In the genomic region with DNA sequence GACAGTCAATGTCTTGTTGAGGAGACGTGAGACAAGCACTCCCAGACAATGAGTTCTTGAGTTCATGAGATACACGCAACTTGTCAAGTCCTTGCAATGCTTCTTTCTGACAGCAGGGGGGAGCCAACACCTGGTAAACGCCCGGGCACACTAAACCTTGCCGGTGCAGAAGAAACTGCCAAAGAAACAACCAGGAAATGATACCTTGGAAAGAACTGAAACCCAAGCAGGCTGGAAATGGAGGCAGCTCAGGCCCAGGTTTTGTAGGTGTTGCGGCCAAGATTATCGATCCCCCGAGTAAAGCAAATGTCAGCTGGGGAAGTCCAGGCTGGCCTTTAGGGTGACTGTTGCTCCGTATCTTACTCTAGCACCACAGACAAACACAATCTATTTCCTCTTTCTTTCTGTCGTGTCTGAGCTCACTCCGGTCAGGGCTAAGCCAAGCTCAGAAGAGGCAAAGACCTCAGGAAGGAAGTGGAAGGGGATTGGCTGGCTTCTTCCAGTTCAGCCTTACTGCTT, we compare ENCODE assay signal across 8 mouse cellular contexts. TPM values are rescaled to one million over a fixed set of nuclear protein-coding genes. Genes with fewer than 3 reads are reported as not detected.
DNase-seq lines count a peak whose midpoint lies in the region; ATAC-seq and TF ChIP-seq lines count a peak whose summit lies in the region.

No protein-coding gene starts in this region.

- WGBS in intestine, embryonic 14.5 days, result 28% methylated on average over 11 of the region's 11 CpGs
- WGBS in midbrain, embryonic 10.5 days, result 42% methylated on average over 11 of the region's 11 CpGs

- DNase-seq in adrenal gland, adult (ENCODE audit: inconsistent age in 2 of 2, low spot score in 1 of 2), result peak; percentile 66 to 92
- DNase-seq in gastrocnemius, postnatal 10 days, result peak; percentile 80
- DNase-seq in intestine, embryonic 14.5 days (ENCODE audit: low spot score), result peak; percentile 84
- peak; percentile 60 to 77 for DNase-seq in left cerebral cortex, postnatal 36 days (ENCODE audit: low spot score in 2 of 2)
- peak; percentile 65 for DNase-seq in midbrain, embryonic 10.5 days (ENCODE audit: low spot score)
- peak; percentile 41 to 53 for DNase-seq in right cerebral cortex, postnatal 36 days (ENCODE audit: low spot score in 2 of 2)
- peak; percentile 77 for DNase-seq in yolk sac, embryonic 10.5 days (ENCODE audit: low spot score)

- H3K4me3 ChIP-seq in cortical plate, adult 2 months (ENCODE audit: insufficient read depth, low read length), result no peak overlapping the region
- H3K4me3 ChIP-seq in intestine, embryonic 14.5 days (ENCODE audit: low read depth, low read length), result peak overlapping the region; percentile 8; the same call in 1 of the 2 replicates
- no peak overlapping the region for H3K4me3 ChIP-seq in midbrain, embryonic 10.5 days

- no peaks in the 10 kb centered on the region for H3K4me1 ChIP-seq in cortical plate, adult 2 months (ENCODE audit: control insufficient read depth, insufficient read depth, low read length)
- peaks cover 3% of the 10 kb centered on the region; the same call in 1 of the 2 replicates for H3K4me1 ChIP-seq in intestine, embryonic 14.5 days (replicated peaks; ENCODE audit: control insufficient read depth, insufficient read depth, low read length)
- peaks cover 9% of the 10 kb centered on the region; the same call in 1 of the 2 replicates for H3K4me1 ChIP-seq in midbrain, embryonic 10.5 days

- H3K4me2 ChIP-seq in intestine, embryonic 14.5 days (ENCODE audit: low read length), result peak overlapping the region; percentile 38

- no peaks in the 10 kb centered on the region for H3K36me3 ChIP-seq in intestine, embryonic 14.5 days (ENCODE audit: control insufficient read depth, insufficient read depth, low read length)
- no peaks in the 10 kb centered on the region for H3K36me3 ChIP-seq in midbrain, embryonic 10.5 days

- peak; percentile 79 for ATAC-seq in intestine, embryonic 14.5 days (replicated peaks; ENCODE audit: low FRiP score, low TSS enrichment, low read depth)

- no peak for TF ChIP-seq POLR2A in cortical plate, adult 2 months (IDR thresholded peaks at IDR 0.05; ENCODE audit: extremely low read depth, insufficient read depth, low read length)

- intact Hi-C loops in left cerebral cortex, postnatal 36 days (cut with DNase I), result loop anchor here (2.0 kb wide), 1 partner anchor 90 kb away; no protein-coding TSS in a partner anchor

- no peak overlapping the region for H3K27ac ChIP-seq in cortical plate, adult 2 months (ENCODE audit: insufficient read depth, low read length)
- H3K27ac ChIP-seq in intestine, embryonic 14.5 days (ENCODE audit: low read depth), result peak overlapping the region; percentile 9; the same call in 1 of the 2 replicates
- no peak overlapping the region for H3K27ac ChIP-seq in midbrain, embryonic 10.5 days (replicated peaks)

- no peak overlapping the region for H3K9ac ChIP-seq in intestine, embryonic 14.5 days (ENCODE audit: low read length)

- TF ChIP-seq CTCF in cortical plate, adult 2 months (IDR thresholded peaks at IDR 0.05; ENCODE audit: extremely low read depth, insufficient read depth, low read length), result peak; percentile 90

- no peaks in the 10 kb centered on the region for H3K27me3 ChIP-seq in intestine, embryonic 14.5 days (replicated peaks; ENCODE audit: control insufficient read depth, insufficient read depth, low read length)
- no peaks in the 10 kb centered on the region for H3K27me3 ChIP-seq in midbrain, embryonic 10.5 days (ENCODE audit: low read depth, poor library complexity, severe bottlenecking)

- H3K9me3 ChIP-seq in intestine, embryonic 14.5 days (ENCODE audit: control insufficient read depth, low read length), result no peaks in the 10 kb centered on the region
- no peaks in the 10 kb centered on the region for H3K9me3 ChIP-seq in midbrain, embryonic 10.5 days (replicated peaks)

RNA-seq across cellular contexts. Expression of a gene that starts 19.2 kb away (rescaled TPM):
- 89.2 and 108 TPM in 2 replicates for polyA plus RNA-seq in cortical plate, adult 2 months (2012; rRNA removed)
- total RNA-seq in gastrocnemius, postnatal 10 days (2021), result 10 to 100 TPM; 14.9 to 19.6 TPM
- polyA plus RNA-seq in intestine, embryonic 14.5 days (2014; fragmentation: Nextera tagmentation; extraction: Ambion mirVana), result 24.1 and 25.1 TPM in 2 replicates
- 100 to 1,000 TPM in 1 of 2 experiments, 10 to 100 TPM in 1; 72.9 to 121 TPM for total RNA-seq in left cerebral cortex, postnatal 36 days (2021)
- 9.0 and 10.5 TPM in 2 replicates for polyA plus RNA-seq in midbrain, embryonic 10.5 days (2016; fragmentation: Nextera tagmentation; extraction: Ambion mirVana)
